Mouse (Mus musculus) embryo, embryonic 11 days (tissue): ENCODE data around the gene Fhit.

Experiments used
- DNase-seq: peaks from one replicate; pipeline ENCODE4 v3.0.0-alpha.2; 2015

Gene Fhit

DNA sequence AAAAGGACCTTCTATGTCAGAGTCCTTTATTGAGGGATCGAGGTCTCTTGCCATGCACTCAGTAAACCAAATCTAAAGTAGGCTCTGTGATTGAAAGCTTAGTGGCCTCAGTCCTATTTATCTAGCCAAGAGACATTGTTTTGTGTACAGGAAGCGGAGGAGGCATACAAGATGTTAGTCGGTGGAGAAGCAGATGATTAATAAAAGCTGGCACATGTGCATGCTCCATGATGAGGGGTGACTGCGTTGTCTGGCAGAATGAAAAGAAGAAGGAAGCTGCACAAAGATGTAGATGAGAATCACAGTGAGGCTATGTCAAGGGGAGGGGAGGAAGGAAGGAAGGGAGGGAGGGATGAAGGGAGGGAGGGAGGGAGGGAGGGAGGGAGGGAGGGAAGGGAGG lies 481.8 kb downstream of the Fhit start:
- no peak for DNase-seq

DNA sequence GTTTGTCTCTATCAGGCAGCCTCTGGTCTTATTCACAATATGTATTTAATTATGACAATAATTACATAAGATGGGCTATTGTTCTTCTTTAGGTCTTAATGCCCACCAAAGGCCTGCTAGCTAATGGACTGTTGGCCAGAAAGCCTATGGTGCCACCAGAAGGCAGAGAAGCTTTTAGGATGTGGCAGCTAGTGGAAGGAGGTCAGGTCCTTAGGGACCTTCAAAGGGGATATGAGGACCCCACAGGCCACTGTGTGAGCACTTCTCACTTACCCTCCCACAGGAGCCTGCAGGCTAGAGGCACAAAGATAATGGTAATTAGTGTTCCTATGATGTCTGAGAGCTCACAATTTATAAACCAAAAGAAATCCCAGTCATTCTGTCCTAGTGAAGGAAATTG lies 482.2 kb downstream of the Fhit start:
- DNase-seq, result no peak

DNA sequence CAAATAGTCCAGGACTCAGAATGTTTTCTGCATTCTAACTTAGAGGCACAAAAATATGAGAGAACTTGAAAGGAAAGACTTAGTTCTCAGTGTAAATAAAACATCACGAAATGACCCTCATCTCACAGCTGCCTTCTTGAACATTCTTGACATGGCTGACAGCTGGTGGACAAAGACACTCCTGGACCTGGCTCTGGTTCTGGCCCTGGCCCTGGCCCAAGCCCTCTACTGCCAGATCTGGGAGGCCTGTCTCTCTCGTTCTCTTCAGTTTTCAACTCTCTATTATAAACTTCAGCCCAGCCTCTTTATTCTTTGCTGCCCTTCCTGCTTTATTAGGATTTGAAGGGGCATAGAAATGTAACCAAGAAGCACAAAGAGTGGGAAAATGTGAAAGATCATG lies 484.2 kb downstream of the Fhit start:
- DNase-seq, result no peak

DNA sequence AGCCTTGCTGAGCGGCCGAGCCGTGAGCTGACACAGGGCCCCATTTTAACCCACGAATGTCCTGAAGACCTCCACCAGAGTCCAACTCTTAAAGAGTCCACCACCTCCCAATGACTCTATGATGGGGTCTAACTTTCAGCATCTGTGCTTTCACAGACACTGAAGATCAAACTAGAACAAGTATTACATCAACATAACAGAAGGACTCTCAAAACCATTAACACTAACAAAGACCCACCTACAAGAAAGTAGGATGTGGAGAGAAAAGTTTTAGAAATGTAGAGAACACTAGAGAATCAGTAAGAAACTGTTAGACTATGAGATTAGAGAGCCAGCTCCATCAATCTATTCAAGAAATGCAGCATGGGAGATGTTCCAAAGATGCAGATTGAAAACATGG lies 501.6 kb downstream of the Fhit start:
- no peak for DNase-seq

DNA sequence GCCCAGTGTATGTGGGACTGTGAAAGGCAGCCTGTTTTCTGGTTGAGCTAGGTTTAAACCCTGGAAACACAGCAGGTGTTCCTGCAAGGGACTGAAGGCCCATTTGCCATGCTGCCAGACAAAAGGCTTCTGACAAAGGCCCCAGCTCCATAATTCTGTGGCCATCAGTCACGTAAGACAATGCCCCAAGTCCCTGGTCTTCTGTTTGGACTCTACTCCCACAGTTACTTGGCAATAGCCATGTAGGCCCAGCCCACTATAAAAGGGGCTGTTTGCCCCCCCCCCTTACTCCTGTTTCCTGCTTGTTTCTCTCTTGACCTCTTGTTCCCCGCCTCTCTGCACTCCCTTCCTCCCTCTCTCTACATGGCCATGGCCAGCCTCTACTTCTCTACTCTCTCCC lies 502.5 kb downstream of the Fhit start:
- peak; percentile 42 for DNase-seq

DNA sequence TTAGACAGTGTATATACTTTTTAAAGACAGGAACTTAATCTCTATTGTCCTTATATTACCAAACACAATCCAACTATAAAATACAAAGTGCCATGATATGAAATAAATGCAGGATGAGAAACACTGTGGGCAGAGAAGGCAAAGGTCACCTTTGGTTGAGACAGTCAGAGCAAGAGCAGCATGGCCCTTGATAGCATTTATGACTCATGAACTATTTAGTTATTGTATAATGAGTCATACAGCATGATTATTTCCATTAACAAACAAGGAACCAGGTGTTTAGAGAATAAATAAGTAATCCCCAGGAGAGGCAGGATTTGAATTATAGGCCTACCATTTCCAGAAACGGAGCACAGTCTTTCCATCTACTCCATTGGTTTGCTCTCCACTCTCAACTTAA lies 503.6 kb downstream of the Fhit start:
- DNase-seq, result no peak

DNA sequence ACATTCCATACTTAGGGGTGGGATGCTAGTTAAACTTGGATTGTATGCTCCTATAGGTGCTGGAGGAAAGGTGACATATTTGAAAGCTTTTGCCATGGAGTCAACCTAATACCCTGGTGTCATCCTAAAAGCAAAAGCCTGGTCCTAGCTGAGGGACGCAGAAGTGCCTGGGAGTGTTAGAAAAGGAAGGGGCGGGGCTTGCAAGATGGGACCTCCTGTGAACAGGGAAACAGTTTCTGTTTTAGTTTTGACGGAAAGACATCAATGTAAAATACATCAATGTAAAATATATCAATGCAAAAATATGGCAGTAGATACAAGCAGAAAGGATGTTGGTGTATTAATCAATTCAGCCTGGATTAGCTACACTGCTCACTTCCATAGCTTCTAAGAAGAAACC lies 504.5 kb downstream of the Fhit start:
- DNase-seq, result no peak

DNA sequence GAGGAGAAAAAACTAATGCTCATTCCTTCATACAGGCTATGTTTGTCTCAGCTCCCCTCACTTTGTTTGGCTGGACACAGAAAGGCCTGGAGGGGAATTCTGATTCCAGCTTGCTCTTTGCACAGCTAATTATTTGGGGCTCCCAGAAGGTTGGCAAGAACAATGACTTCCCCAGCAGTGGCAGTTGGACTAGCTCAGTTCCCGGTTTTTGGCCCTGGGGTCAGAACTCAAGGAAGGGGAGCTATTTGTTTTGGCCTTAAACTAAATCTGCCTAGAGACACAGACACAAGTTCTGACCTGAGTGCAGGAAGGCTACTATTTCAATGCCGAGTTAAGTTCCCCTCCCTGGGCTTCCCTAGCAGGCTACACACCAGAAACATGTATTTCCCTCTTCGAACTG lies 506.0 kb downstream of the Fhit start:
- peak; percentile 24 for DNase-seq

DNA sequence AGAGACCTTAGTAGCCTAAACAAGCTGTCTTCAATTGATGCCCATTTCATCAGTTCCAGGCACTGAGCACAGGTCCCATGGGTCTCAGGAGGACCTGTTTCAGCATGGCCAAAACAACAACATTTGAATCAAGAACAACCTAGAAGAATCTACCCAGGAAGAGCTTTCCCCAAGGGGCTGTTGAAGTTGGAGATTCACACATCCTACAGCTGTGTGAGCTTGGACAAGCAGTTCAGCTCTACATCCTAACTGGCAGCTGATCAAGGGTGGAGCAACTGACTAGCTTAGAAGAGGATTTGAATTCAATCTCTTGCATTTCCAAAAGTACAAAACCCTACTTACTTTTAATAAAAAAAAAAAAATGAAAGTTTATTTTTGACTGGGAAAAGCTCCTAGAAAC lies 514.0 kb downstream of the Fhit start:
- no peak for DNase-seq

DNA sequence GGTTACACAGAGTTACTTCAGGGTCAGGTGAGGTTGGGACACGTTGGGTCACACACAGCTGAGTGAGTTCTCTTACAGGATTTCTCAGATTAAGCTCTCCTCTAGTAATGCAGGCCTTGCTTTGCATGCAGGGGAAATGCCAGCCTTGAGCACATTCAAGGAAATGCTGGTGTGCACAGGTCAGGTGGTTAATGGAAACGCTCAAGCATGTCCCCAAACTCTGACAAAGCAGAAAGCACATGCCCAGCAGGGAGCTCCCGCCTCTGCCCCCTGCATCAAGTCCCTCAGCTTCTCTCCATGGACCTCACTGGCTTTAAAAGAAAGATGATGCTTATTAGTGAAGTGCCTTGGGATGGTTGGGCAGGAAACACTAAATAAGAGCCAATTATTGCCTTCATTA lies 530.1 kb downstream of the Fhit start:
- DNase-seq, result peak; percentile 18

DNA sequence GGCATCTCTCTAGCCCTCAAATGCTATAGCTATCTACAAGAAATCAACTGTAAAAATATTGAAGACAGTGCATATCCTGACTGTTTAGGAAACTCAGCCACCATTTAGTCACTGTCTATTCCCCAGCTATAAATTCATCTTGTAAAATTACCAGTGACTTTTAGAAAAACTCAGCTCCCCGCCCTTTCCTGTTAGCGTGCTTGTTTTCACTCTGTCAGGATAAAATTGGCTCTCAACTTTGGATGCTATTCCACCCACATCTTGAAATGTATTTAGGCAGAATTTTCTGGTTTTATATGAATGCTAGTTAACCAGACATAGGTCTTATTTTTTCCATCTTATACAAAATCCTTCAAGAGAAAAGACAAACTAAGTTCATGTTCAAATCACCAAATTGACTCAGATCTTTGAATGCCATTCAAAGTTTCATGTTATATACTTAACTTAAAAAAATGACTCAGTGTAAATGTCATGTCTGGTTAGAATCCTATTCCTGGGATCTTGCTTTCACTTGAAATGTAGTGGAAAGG lies 530.9 kb downstream of the Fhit start:
- DNase-seq, result no peak

DNA sequence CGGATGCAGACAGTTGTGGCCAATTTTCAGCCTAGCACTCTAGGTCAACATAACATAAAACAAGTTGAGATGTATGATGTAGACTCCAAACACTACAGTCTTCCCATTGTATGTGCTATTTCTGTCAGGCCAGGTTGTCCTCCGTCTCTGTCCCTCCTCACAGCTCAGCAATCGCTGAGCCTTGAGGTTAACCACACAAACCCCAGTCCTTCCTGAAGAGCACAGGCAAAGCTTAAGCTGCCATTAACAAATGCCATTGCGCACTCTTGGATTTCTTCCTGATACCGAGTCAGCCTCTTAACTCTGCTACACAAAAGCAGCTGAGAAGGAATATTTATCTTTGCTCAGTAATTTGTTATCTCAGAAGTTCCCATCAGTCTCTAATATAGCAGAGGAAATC lies 568.4 kb downstream of the Fhit start:
- no peak for DNase-seq

DNA sequence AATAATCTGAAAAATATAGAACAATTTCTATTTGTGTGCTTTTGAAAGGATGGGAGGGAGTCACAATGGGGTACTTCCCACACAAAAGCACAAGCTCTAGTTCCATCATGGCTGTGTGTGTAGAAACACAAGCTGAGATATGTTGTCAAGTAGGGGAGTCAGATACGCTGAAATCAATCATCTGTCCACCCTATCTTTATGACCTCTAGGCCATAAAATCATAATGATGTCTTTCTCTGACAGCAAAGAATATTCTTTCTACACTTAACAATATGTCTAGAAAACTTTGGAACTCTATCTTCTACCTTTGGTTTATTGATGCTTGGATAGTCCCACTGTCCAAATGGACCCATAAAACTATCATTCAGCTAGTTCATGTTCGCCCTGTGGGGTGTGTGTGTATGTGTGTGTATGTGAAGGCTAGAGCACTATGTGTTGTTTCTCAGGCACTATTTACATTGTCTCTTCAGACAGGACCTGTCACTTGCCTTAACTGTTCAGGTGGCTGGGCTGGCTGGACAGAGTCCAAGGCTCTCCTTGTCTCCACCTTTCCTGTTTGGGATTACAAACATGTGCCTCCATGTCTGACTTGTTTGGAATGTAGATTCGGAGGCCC lies 592.8 kb downstream of the Fhit start:
- DNase-seq, result no peak

DNA sequence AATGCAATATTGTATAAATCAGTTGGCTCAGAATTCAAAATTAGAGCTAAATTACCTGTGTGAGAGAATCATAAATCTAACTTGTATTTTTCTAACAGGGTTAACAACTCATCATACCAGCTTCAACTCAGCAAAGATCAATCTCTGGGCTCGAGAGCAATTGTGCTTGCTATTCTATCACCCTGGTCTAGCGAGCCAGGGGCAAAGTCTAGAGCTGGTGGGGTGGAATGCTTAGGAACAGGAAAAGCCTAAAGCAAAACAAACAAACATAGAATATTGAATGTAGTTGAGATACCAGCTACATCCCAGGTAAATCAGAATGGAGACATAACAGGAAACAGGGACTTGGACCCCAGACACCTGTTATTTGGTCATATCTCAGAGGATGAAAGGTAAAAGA lies 594.1 kb downstream of the Fhit start:
- no peak for DNase-seq

DNA sequence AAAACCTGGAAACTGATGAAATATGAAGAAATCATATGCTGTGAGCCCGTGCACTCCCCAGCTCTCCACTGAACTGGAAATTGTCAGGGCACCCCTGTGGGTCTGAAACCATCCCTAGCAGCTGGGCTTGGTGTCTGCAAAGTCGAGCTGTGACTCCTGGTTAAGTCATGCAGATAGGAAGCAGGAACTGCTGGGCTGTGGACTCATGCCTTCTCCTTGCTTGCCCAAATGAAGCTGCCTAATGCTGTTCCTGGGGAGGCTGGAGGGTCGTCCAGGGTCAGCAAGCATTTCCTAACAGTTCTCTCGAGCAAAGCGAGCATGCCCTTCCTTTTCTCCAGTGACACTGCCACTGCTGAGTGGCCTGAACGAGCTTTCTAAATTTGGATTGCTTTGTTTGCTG lies 607.1 kb downstream of the Fhit start:
- peak; percentile 14 for DNase-seq

DNA sequence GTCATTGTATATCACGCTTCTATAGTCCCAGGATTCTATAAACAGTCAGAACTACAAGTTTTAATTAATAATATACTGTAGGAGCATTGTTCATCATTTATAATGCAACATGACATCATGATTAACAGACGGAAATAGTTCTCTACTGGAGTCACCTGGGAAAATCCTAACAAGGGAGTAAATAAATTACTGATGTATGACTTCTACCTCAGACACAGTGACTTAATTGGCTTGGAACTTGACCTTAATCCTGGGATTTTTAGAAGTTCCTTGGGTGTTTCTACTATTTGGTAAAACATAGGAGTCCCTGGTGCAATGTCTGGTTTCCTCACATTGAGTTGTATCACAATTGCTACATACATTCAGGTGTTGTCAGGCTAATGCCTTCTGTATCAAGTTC lies 613.2 kb downstream of the Fhit start:
- no peak for DNase-seq

DNA sequence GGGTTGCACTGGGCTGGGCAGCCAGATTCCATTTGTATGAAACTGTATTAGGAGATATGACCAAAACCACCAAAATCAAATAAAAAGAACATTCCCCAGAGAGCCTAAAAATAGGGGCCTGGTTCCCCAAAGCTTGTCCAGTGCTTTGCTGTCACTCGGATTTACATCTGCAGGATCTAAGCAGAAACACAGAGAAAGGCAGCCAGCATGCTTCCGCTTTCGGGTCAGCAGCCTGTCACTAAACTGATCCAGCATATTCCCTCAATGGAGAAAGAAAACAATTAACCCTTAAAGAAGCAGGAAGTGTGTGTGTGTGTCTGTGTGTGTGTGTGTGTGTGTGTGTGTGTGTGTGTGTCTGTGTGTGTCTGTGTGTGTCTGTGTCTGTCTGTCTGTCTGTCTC lies 615.9 kb downstream of the Fhit start:
- no peak for DNase-seq

DNA sequence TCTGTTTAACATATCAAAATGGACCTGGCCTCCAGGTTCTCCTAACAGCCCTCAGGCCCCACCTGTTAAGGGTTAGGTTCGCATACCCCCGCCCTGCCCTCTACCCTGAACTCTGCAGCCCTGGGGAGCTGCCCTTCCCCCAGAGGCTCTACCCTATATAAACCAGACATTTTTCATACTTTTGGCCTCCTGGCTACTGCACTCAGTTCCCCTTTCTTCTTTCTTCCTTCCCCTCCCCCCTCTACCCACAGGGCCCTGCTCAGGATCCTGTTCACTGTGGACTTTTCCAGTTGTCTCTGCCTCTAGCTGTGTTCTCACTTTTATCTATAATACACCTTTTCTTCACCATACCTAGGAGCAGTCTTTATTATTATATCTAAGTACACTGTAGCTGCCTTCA lies 627.0 kb downstream of the Fhit start:
- no peak for DNase-seq

DNA sequence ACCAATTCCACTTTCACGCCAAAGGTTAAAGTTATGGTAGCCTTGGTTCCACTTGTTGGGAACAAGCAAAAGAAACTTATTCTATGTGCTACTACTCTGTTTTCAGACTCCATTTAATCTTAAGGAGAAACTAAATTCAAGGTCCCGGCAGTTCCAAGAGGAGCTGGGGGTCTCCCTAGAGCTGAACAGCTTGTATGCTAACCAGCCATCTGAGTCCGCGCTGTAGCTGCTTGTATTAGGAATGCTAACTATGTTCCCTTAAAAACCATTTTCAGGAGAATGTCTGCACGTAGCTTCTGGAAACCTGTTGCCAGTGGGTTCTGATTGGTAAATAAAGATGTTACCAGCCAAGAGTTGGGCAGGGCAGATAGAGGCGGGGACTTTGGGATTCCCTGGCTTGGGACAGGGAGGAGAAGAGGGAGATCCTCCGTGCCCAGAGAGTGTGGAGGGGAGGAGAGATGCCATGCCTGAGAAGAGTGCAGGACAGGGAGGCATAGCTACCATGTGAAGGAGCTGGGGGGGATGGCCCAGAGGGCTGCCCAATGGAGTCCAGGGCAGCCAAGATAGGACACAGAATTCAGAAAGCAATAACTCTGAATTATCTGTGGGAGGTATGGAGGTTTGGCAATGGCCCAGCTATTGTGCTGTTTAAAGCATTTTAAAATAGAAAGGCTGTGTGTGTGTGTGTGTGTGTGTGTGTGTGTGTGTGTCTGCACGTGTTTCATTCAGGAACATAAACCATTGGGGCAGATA lies 629.9 kb downstream of the Fhit start:
- DNase-seq, result no peak

DNA sequence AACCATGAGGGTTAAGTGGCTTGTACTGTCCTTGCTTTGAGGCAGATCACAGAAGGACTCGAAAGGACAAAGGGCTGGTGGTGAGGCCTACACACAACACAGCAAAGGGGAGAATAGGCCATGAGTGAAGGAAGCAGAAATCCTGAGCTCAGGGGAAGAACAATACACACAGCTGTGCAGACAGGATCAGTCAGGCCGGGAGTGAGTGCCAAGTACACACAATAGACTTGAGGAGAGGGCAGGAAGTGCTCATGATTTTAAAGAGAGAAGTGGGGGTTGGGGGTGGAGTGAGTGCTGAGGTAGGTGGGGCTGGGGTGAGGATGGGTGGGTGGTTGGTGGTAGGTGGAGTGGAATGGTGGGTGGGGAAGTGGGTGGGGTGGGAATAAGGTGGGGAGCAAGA lies 635.0 kb downstream of the Fhit start:
- peak; percentile 8 for DNase-seq

DNA sequence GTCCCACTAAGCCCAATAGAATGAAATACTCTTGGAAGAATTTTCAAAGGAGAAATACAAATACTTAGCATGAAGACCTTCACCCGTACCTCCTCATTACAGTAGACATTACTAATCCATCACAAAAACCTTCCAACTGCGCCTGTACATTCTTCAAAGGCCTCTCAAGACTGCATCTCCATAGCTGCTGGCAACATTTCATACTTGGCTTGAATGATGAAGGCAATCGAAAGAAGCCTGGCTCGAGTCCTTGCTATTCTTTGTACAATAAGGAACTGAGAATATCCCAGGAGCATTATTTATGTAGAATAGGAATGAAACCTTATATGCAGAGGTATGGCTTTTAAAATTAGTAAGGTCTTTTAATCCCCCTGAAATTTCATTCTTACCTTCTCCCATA lies 636.0 kb downstream of the Fhit start:
- no peak for DNase-seq

DNA sequence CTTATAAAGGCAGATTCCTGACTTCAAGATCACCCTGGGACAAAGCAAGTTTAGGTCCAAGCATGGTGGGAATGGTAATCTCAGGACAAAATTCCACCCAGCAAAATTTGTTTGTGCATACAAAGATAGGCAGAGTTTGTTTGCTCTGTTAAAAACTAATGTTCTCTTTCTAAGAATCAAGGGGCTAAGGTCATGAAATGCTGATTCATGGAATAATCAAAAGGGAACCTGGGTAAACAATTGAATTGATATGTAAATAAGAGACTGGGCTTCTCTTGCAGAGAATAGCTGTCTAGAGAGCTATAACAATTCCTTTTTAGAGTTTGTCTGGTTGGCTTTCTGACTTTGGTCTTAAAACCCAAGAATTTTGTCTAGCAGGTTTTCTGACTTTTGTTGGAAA lies 647.8 kb downstream of the Fhit start:
- DNase-seq, result no peak

DNA sequence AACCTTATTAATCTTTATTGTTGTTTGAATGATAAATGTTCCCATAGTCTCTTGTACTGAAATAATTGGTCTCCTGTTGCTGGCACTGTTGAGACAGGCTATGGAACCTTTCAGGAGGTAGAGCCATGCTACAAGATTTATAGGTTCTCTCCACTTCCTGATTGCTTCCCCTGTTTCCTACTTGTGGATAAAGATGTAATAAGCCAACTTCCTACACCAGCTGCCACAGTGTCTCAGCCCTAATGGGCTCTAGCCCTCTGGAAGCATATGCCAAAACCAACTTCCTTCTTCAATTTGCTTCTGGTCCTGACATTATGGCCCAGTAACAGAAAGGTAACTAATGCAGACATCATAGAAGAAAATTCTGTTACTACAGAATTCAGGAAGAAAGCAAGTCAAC lies 652.6 kb downstream of the Fhit start:
- no peak for DNase-seq

DNA sequence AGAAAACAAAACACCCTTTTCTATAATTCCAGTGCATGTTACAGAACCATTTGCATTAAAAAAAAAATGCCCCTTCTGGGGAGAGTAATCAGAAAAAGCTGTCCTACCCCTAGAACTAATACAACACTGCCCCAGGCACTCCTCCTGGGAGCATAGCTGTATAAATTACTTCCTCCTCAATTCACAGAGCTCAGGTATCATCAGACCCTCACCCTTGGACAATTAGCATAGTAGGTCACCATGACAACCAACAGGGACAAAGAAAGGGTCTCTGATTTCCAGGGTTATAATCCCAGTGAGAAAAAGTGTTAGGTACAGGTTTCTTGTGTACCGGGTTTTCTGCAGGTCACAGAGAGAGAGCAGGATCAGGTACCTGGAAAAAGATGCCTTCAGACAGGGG lies 654.3 kb downstream of the Fhit start:
- peak; percentile 41 for DNase-seq

DNA sequence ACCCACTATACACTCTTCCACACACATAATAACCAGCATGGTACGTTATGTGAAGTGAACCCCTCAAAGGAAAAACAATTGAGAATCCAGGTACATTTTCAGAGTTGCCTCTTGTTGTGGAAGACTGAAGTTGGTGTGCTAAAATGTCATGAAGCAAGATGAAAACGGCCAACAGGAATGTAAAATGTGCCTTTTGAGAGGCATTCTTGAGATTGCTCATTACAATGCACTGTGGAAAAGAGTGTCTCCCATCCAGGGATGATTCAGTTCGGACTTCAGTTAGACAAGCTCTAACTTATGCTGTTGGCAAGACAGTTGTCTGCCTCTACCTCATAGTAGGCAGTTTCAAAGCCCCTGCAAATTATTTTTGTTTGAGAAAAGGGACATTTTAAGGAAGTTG lies 676.0 kb downstream of the Fhit start:
- DNase-seq, result no peak
